Mouse (Mus musculus): Measurements from ENCODE around the gene Spc24. TPM values are rescaled to one million over a fixed set of nuclear protein-coding genes. Genes with fewer than 3 reads are reported as not detected.

Gene Spc24
- total and polyA plus RNA-seq, 3 experiments = 5.1 to 6.8 (median 6.0) TPM

- H3K4me1 ChIP-seq (ENCODE audit: control insufficient read depth, insufficient read depth, low read length) = peaks cover 12% of the 10 kb centered on the region
- H3K4me3 ChIP-seq = no peak overlapping the region
- H3K79me2 ChIP-seq (replicated peaks; ENCODE audit: control insufficient read depth, insufficient read depth, low read length) = no peaks in the 10 kb centered on the region
- H3K9ac ChIP-seq (ENCODE audit: low read depth, low read length) = no peak overlapping the region
- no peaks in the 10 kb centered on the region for H3K36me3 ChIP-seq (ENCODE audit: control insufficient read depth, insufficient read depth, low read length)
- no peaks in the 10 kb centered on the region for H3K27me3 ChIP-seq (ENCODE audit: control insufficient read depth, insufficient read depth, low read length)
- intact Hi-C loops (cut with DNase I) = no loop called here
- no peak overlapping the region for H3K27ac ChIP-seq
- DNase-seq = no peak
- no peak for TF ChIP-seq CTCF (IDR thresholded peaks at IDR 0.05)
- TF ChIP-seq EP300 (IDR thresholded peaks at IDR 0.05; ENCODE audit: insufficient read depth, low read depth, low read length) = no peak
- no peak for TF ChIP-seq POLR2A (IDR thresholded peaks at IDR 0.05; ENCODE audit: insufficient read depth, low read depth, low read length)
- WGBS = 74% methylated on average over 14 of the region's 14 CpGs
Observed at GRCm38 (mm10) chr9:21758576-21759529, 1.2 kb downstream of the Spc24 start.

GRCm38 (mm10) chr9:21754516-21755321, 5.4 kb downstream of the Spc24 start:
- no peaks in the 10 kb centered on the region for H3K36me3 ChIP-seq (ENCODE audit: control insufficient read depth, insufficient read depth, low read length)
- TF ChIP-seq EP300 (IDR thresholded peaks at IDR 0.05; ENCODE audit: insufficient read depth, low read depth, low read length) = 0 out of 2 replicates have a peak, but pooled peaks have one; percentile 32
- no peak for TF ChIP-seq CTCF (IDR thresholded peaks at IDR 0.05)
- TF ChIP-seq POLR2A (IDR thresholded peaks at IDR 0.05; ENCODE audit: insufficient read depth, low read depth, low read length) = no peak
- intact Hi-C loops (cut with DNase I) = no loop called here
- H3K9ac ChIP-seq (ENCODE audit: low read depth, low read length) = no peak overlapping the region
- H3K4me3 ChIP-seq = no peak overlapping the region
- DNase-seq = peak in 1 of 2 experiments; percentile 39
- 47% methylated on average over 13 of the region's 13 CpGs for WGBS
- H3K27ac ChIP-seq = peak overlapping the region; percentile 74
- H3K79me2 ChIP-seq (replicated peaks; ENCODE audit: control insufficient read depth, insufficient read depth, low read length) = no peaks in the 10 kb centered on the region
- no peaks in the 10 kb centered on the region for H3K27me3 ChIP-seq (ENCODE audit: control insufficient read depth, insufficient read depth, low read length)
- H3K4me1 ChIP-seq (ENCODE audit: control insufficient read depth, insufficient read depth, low read length) = peaks cover 22% of the 10 kb centered on the region

- 75% methylated on average over 2 of the region's 2 CpGs for WGBS
- no peaks in the 10 kb centered on the region for H3K27me3 ChIP-seq (ENCODE audit: control insufficient read depth, insufficient read depth, low read length)
- intact Hi-C loops (cut with DNase I) = no loop called here
- H3K9ac ChIP-seq (ENCODE audit: low read depth, low read length) = peak overlapping the region; percentile 10; the same call in 1 of the 2 replicates
- H3K36me3 ChIP-seq (ENCODE audit: control insufficient read depth, insufficient read depth, low read length) = no peaks in the 10 kb centered on the region
- H3K27ac ChIP-seq = peak overlapping the region; percentile 74
- H3K4me1 ChIP-seq (ENCODE audit: control insufficient read depth, insufficient read depth, low read length) = peaks cover 22% of the 10 kb centered on the region
- no peaks in the 10 kb centered on the region for H3K79me2 ChIP-seq (replicated peaks; ENCODE audit: control insufficient read depth, insufficient read depth, low read length)
- DNase-seq = peak; percentile 88 to 90
- TF ChIP-seq CTCF (IDR thresholded peaks at IDR 0.05) = no peak
- peak; percentile 59; the same call in 1 of the 2 replicates for TF ChIP-seq EP300 (IDR thresholded peaks at IDR 0.05; ENCODE audit: insufficient read depth, low read depth, low read length)
- TF ChIP-seq POLR2A (IDR thresholded peaks at IDR 0.05; ENCODE audit: insufficient read depth, low read depth, low read length) = no peak
- H3K4me3 ChIP-seq = no peak overlapping the region
Observed at GRCm38 (mm10) chr9:21754003-21754402, 6.1 kb downstream of the Spc24 start.

- intact Hi-C loops (cut with DNase I) = no loop called here
Observed at GRCm38 (mm10) chr9:21752252-21752792, 7.8 kb downstream of the Spc24 start.

DNA sequence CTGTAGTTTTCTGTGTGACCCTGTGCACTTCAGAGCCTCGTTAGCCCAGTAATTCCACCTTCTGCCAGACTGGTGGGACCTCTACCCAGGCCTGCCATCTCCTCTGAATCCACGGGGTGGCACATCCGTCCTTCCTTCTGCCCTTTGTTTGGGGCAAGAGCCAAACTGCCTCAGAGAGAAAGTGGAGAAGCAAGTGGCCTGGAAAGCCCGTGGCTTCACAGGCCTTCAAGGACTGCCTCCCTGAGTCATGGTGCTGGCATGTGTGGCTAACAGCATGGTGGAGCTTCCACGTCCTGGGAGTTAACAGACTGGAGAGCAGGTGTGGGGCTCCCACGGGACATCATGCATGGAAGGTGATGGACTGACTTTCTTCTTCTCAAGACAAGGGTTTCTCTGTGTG, 8.8 kb downstream of the Spc24 start:
- Histone ChIP-seq H3K79me2 (replicated peaks; ENCODE audit: control insufficient read depth, insufficient read depth, low read length) (no peaks in the 10 kb centered on the region), H3K27me3 (ENCODE audit: control insufficient read depth, insufficient read depth, low read length) (no peaks in the 10 kb centered on the region), H3K27ac (peak overlapping the region; percentile 76), H3K4me3 (no peak overlapping the region), H3K4me1 (ENCODE audit: control insufficient read depth, insufficient read depth, low read length) (peaks cover 29% of the 10 kb centered on the region), H3K9ac (ENCODE audit: low read depth, low read length) (no peak overlapping the region), H3K36me3 (ENCODE audit: control insufficient read depth, insufficient read depth, low read length) (no peaks in the 10 kb centered on the region)
- intact Hi-C loops (cut with DNase I) = loop anchor here (1.0 kb wide), 1 partner anchor 53 kb away; no protein-coding TSS in a partner anchor
- peak; percentile 53 to 59 for DNase-seq
- WGBS = 50% methylated on average over 6 of the region's 6 CpGs
- TF ChIP-seq EP300 (IDR thresholded peaks at IDR 0.05; ENCODE audit: insufficient read depth, low read depth, low read length) = peak; percentile 86
- no peak for TF ChIP-seq POLR2A (IDR thresholded peaks at IDR 0.05; ENCODE audit: insufficient read depth, low read depth, low read length)
- TF ChIP-seq CTCF (IDR thresholded peaks at IDR 0.05) = peak; percentile 72

More at GRCm38 (mm10) chr9:21752252-21752792, 7.8 kb downstream of the Spc24 start:
- Histone ChIP-seq H3K4me3 (no peak overlapping the region), H3K9ac (ENCODE audit: low read depth, low read length) (peak overlapping the region; percentile 61), H3K27me3 (ENCODE audit: control insufficient read depth, insufficient read depth, low read length) (no peaks in the 10 kb centered on the region), H3K27ac (peak overlapping the region; percentile 76), H3K79me2 (replicated peaks; ENCODE audit: control insufficient read depth, insufficient read depth, low read length) (no peaks in the 10 kb centered on the region), H3K4me1 (ENCODE audit: control insufficient read depth, insufficient read depth, low read length) (peaks cover 29% of the 10 kb centered on the region), H3K36me3 (ENCODE audit: control insufficient read depth, insufficient read depth, low read length) (no peaks in the 10 kb centered on the region)
- DNase-seq = peak; percentile 62 to 79
- 33% methylated on average over 10 of the region's 10 CpGs for WGBS
- no peak for TF ChIP-seq POLR2A (IDR thresholded peaks at IDR 0.05; ENCODE audit: insufficient read depth, low read depth, low read length)
- 0 out of 2 replicates have a peak, but pooled peaks have one; percentile 7 for TF ChIP-seq EP300 (IDR thresholded peaks at IDR 0.05; ENCODE audit: insufficient read depth, low read depth, low read length)

Measured in heart, adult 2 months (tissue).